Mouse (Mus musculus) limb, embryonic 12.5 days (tissue): ENCODE measurements around the gene Gif. TPM values are rescaled to one million over a fixed set of nuclear protein-coding genes. Genes with fewer than 3 reads are reported as not detected.

Source experiments
- ATAC-seq: fragments of 200-750 bp; cut with Nextera tagmentation; 2 replicates; pipeline ENCODE4 v1.8.0; 2017; ENCODE audit warnings: low read depth, moderate TSS enrichment; ENCODE audit not compliant: insufficient number of reproducible peaks, insufficient read depth, low FRiP score, low TSS enrichment
- H3K27ac ChIP-seq: fragments of 300-500 bp; sonication (generic); 2 replicates; pipeline ENCODE4 v1.5.1; 2016; ENCODE audit warnings: mild to moderate bottlenecking, moderate library complexity
- H3K27me3 ChIP-seq: fragments of 300-500 bp; sonication (generic); 2 replicates; pipeline ENCODE4 v1.6.1; 2016; ENCODE audit warnings: mild to moderate bottlenecking, moderate library complexity
- H3K36me3 ChIP-seq: fragments of 300-500 bp; sonication (generic); 2 replicates; pipeline ENCODE4 v1.6.1; 2016; ENCODE audit warnings: mild to moderate bottlenecking, moderate library complexity
- H3K4me1 ChIP-seq: fragments of 300-500 bp; sonication (generic); replicated peaks from 2 replicates; pipeline ENCODE4 v1.6.1; 2016
- H3K4me2 ChIP-seq: fragments of 300-500 bp; sonication (generic); 2 replicates; pipeline ENCODE4 v1.6.1; 2016; ENCODE audit warnings: mild to moderate bottlenecking, moderate library complexity
- H3K4me3 ChIP-seq: fragments of 300-500 bp; sonication (generic); replicated peaks from 2 replicates; pipeline ENCODE4 v1.5.1; 2016; ENCODE audit warnings: mild to moderate bottlenecking
- H3K9ac ChIP-seq: fragments of 300-500 bp; sonication (generic); replicated peaks from 2 replicates; pipeline ENCODE4 v1.6.1; 2016; ENCODE audit warnings: mild to moderate bottlenecking, moderate library complexity
- H3K9me3 ChIP-seq: fragments of 300-500 bp; sonication (generic); 2 replicates; pipeline ENCODE4 v1.6.1; 2016; ENCODE audit warnings: mild to moderate bottlenecking, moderate library complexity
- WGBS: fragments of 180-500 bp; shearing (Covaris S2); methylation state at CpG from one replicate; pipeline ENCODE4 v1.1.7; 2016; 5-methylcytosine and 5-hydroxymethylcytosine counted together
- polyA plus RNA-seq: library from polyadenylated mRNA; unstranded; fragments of >200 nt; fragmentation: Nextera tagmentation; extraction: Ambion mirVana; gene quantifications from 2 replicates; pipeline ENCODE4 v1.2.1, GENCODE M21; 2016

Gif gene
- polyA plus RNA-seq, 1 experiment from 2014 or later: not detected

- WGBS: 59% methylated on average over 4 of the region's 4 CpGs
- Histone ChIP-seq H3K27me3 (no peaks in the 10 kb centered on the region), H3K9me3 (no peaks in the 10 kb centered on the region), H3K4me3 (no peak overlapping the region), H3K9ac (no peak overlapping the region), H3K4me2 (no peak overlapping the region), H3K36me3 (no peaks in the 10 kb centered on the region), H3K4me1 (peaks cover 7% of the 10 kb centered on the region), H3K27ac (no peak overlapping the region)
- ATAC-seq: no peak
Observed at GRCm38 (mm10) chr19:11766413-11766812, 19.1 kb downstream of the Gif start.

- no peak overlapping the region for H3K4me3 ChIP-seq
- H3K9ac ChIP-seq: no peak overlapping the region
- no peak for ATAC-seq
- no peaks in the 10 kb centered on the region for H3K9me3 ChIP-seq
- peaks cover 7% of the 10 kb centered on the region for H3K4me1 ChIP-seq
- H3K27me3 ChIP-seq: no peaks in the 10 kb centered on the region
- peaks cover 2% of the 10 kb centered on the region; the same call in 1 of the 2 replicates for H3K36me3 ChIP-seq
- no peak overlapping the region for H3K27ac ChIP-seq
- no peak overlapping the region for H3K4me2 ChIP-seq
- WGBS: 14% methylated on average over 3 of the region's 3 CpGs
Observed at GRCm38 (mm10) chr19:11768163-11768562, 20.8 kb downstream of the Gif start.

DNA sequence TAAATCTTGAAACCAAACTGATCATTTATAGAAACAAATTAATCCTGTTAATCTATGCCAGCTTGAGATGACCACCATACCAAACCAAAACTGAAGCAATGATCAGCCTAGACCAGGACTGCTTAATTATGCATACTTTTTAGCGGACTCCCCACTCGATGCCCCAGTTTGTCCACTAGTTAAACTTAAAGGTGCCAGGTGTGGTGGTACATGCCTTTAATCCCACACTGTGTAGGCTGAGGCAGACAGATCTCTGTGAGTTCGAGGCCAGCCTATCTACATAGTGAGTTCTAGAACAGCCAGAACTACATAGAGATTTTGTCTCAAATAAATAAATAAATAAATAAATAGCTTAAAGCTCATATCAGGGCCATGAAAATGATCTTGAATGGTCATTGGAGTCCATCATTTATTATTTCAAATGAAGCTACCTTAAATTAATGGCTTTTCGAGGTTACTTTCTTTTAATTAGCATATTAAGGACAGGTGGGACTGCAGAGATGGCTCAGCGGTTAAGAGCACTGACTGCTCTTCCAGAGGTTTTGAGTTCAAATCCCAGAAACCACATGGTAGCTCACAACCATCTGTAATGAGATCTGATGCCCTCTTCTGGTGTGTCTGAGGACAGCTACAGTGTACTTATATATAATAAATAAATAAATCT lies 22.0 kb downstream of the Gif start:
- Histone ChIP-seq H3K9ac (no peak overlapping the region), H3K36me3 (peaks cover 14% of the 10 kb centered on the region; the same call in 1 of the 2 replicates), H3K27me3 (no peaks in the 10 kb centered on the region), H3K4me2 (peak overlapping the region; percentile 68), H3K4me3 (no peak overlapping the region), H3K27ac (no peak overlapping the region), H3K4me1 (peaks cover 7% of the 10 kb centered on the region), H3K9me3 (no peaks in the 10 kb centered on the region)
- 90% methylated on average over 5 of the region's 5 CpGs for WGBS
- no peak for ATAC-seq

DNA sequence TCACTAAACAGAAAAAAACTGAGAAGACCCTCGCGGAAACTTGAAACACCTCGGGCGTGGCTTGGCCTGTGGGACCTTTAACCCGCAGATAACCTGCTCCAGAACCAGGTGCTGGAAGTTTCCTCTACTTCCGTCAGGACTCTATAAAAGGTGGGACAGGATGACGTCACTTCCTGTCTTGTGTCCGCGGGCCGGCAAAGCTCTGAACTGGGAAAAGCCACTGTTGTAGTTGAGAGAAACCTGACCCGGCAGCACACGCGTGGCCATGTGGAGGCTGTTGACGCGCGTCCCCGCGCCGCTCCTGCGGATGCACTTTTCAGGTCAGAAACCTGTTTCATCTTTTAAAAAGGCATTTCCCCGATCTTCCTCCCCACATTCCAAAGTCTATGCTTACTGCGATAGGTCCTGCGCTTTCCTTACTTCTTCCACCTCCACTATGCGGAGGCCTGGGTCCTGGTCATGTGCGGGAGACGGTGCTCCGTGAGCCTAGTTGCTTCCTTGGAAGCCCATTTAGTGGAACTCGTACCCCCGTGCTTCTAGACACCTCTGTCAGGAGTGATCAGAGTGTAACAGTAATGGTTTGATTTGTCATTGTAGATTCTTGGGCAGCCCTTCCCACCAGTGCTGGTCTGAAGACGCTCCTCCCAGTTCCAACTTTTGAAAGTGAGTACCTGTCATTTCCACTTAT lies 23.0 kb downstream of the Gif start, which contains the start of gene Mrpl16:
Gene Mrpl16, plus strand, starts transcription at position 187 of the 688 bp plus-strand sequence.
- peak within 1 kb of the TSS; percentile 56 for H3K9ac ChIP-seq
- whole genome bisulfite sequencing: under 1% methylated on average over 30 of the region's 30 CpGs
- H3K27ac ChIP-seq: peak within 1 kb of the TSS; percentile 62; the same call in 1 of the 2 replicates
- no peaks in the 10 kb centered on the region for H3K9me3 ChIP-seq
- no peaks in the 10 kb centered on the region for H3K27me3 ChIP-seq
- peak; percentile 92 for ATAC-seq
- peak within 1 kb of the TSS; percentile 58 for H3K4me3 ChIP-seq
- H3K4me2 ChIP-seq: peak within 1 kb of the TSS; percentile 68
- H3K4me1 ChIP-seq: peaks cover 7% of the 10 kb centered on the region
- peaks cover 23% of the 10 kb centered on the region; the same call in 1 of the 2 replicates for H3K36me3 ChIP-seq

DNA sequence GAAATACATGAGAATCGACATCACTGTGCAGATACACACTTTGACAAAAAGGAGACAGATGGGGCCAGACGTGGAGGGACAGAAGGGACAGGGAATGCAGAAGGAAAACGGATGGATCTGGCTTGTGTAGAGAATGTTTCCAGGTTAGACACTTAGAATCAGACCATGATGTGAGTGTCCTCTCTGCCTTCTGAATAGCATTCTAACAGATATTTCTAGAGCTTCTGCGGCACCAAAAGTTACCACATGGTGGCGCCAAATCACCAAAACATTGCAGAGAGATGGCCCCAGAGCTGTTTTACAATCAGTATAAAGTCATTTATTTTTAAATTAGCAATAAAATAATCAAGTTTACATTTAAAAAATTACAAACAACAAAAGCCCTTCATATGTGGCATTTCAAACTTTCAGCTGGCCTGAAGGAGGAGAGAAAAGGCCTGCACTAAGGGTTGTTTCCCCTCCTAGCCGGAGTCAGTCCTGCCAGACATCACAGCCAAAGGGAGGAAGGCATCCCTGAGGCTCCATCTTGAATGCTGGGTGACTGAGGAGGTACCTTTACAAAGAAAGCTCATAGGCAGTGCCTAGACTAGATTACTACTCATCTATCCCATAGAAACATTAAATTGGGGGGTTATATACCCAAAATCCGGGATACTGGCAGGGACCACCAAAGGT lies 30.0 kb downstream of the Gif start:
- peaks cover 27% of the 10 kb centered on the region; the same call in 1 of the 2 replicates for H3K36me3 ChIP-seq
- H3K27ac ChIP-seq: no peak overlapping the region
- no peak for ATAC-seq
- no peak overlapping the region for H3K4me3 ChIP-seq
- H3K9me3 ChIP-seq: no peaks in the 10 kb centered on the region
- H3K4me2 ChIP-seq: no peak overlapping the region
- H3K4me1 ChIP-seq: no peaks in the 10 kb centered on the region
- WGBS: 65% methylated on average over 7 of the region's 7 CpGs
- H3K27me3 ChIP-seq: no peaks in the 10 kb centered on the region
- H3K9ac ChIP-seq: no peak overlapping the region

DNA sequence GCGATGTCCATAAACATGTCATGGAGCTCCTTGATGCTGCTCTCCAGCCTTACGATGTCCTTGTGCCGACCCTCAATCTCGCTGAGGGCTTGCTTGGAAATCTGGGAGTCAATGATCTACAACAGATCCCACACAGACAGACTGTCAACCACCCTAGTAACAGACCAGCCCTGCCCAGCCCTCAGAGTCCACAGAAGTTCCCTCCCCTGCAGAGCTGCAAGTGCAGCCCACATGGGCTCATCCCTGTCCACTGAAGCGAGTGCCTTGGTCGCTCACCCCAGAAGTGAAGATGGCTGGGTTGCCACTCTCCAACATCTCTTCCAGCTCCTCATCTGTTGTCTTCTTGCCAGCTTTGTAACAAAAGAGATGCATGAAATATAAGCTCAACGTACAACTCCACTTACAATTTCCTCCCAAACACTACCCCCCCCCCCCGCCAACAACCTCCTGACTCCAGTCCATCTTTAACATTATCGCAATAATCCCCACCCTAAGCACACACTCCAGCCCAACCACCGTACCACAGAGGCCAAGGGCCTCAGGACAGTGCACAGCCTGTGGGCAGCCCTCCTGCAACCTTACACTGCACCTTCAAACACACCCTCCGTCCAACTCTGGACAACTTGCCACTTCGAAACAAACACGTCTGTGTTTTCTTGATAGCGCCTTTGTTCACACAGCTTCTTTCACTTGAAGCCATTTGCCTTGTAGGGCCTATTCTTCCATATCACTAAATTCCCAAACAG lies 38.2 kb downstream of the Gif start:
- H3K9me3 ChIP-seq: peaks cover 3% of the 10 kb centered on the region; the same call in 1 of the 2 replicates
- H3K36me3 ChIP-seq: no peaks in the 10 kb centered on the region
- H3K27ac ChIP-seq: no peak overlapping the region
- 86% methylated on average over 14 of the region's 14 CpGs for WGBS
- H3K27me3 ChIP-seq: no peaks in the 10 kb centered on the region
- no peak overlapping the region for H3K4me2 ChIP-seq
- no peak overlapping the region for H3K9ac ChIP-seq
- H3K4me1 ChIP-seq: no peaks in the 10 kb centered on the region
- H3K4me3 ChIP-seq: no peak overlapping the region
- no peak for ATAC-seq

DNA sequence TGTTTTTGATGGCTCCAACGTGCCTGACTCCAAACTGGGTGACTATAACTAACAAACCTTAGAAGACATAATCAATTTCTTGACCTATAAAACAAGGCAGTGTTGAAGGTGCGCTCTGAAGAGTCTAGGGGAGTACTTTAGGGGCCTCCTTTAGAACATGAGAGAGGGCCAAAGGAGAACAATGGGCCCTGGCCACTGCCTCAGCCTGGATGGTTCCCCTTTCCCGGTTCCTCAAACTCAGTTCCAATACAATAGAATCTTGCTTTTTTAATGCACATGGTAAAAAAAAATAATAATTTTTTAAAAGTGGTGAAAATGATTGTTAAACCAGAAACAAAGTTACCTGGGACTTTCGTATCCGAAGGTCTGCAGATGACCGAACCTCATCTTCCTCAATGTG lies 40.5 kb downstream of the Gif start:
- peaks cover 3% of the 10 kb centered on the region; the same call in 1 of the 2 replicates for H3K9me3 ChIP-seq
- WGBS: 92% methylated on average over 6 of the region's 6 CpGs

GRCm38 (mm10) chr19:11788876-11789275 lies 41.5 kb downstream of the Gif start:
- no peaks in the 10 kb centered on the region for H3K4me1 ChIP-seq
- no peak overlapping the region for H3K4me2 ChIP-seq
- H3K4me3 ChIP-seq: no peak overlapping the region
- H3K27me3 ChIP-seq: no peaks in the 10 kb centered on the region
- 87% methylated on average over 6 of the region's 6 CpGs for WGBS
- no peak overlapping the region for H3K27ac ChIP-seq
- no peak overlapping the region for H3K9ac ChIP-seq
- H3K36me3 ChIP-seq: no peaks in the 10 kb centered on the region
- no peaks in the 10 kb centered on the region for H3K9me3 ChIP-seq
- ATAC-seq: no peak

More for the DNA sequence above, 40.5 kb downstream of the Gif start:
- no peaks in the 10 kb centered on the region for H3K36me3 ChIP-seq
- no peaks in the 10 kb centered on the region for H3K27me3 ChIP-seq
- H3K4me2 ChIP-seq: no peak overlapping the region
- no peak overlapping the region for H3K4me3 ChIP-seq
- no peak for ATAC-seq
- H3K4me1 ChIP-seq: no peaks in the 10 kb centered on the region
- H3K9ac ChIP-seq: no peak overlapping the region
- H3K27ac ChIP-seq: no peak overlapping the region

DNA sequence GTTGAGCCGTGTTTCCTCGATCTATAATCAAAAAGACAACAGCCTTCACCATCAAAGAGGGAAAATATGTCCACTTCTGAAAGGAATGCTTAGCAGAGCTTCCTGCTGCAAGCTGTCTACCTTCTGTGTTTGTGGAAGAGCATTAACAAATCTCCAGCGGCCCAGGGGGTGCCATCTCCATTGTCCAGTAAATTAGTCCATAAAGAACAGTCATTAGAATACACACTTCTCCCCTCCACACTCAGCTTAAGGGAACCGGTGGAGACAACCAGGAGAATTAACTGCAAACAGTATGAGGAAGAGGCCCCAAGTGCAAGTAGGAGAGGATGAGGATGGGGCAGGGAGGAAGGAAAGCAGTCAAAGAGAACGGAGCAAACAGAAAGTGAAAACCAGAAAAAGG lies 44.5 kb downstream of the Gif start:
- WGBS: 73% methylated on average over 5 of the region's 5 CpGs
- H3K4me3 ChIP-seq: no peak overlapping the region
- H3K36me3 ChIP-seq: no peaks in the 10 kb centered on the region
- no peak overlapping the region for H3K9ac ChIP-seq
- H3K4me2 ChIP-seq: no peak overlapping the region
- H3K27ac ChIP-seq: no peak overlapping the region
- H3K9me3 ChIP-seq: no peaks in the 10 kb centered on the region
- no peaks in the 10 kb centered on the region for H3K4me1 ChIP-seq
- H3K27me3 ChIP-seq: no peaks in the 10 kb centered on the region
- ATAC-seq: no peak

DNA sequence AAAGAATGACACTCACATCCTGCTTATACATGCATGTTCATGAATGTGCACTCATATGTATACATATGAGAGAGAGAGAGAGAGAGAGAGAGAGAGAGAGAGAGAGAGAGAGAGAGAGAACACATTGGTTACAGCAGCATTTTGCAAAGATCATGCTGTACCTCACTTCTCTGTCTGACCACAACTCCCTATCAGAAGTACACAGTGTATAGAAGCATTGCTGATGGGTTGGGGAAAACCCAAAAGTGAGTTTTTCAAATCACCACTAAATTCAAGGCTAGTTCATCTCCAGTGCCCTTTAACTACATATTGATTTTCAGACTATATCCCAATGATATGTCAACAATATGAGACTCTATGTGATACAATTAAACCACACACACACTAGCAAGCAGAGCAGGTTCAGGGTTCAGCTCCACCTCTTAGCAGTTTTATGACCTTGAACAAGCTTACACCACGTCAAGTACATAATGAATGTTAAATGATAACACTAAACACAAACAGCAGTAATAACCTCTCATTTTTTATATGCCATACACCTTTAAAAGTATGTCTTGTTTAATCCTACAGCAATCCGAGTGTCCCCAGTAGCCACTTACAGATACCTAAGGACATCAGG lies 46.5 kb downstream of the Gif start:
- Histone ChIP-seq H3K9ac (no peak overlapping the region), H3K9me3 (no peaks in the 10 kb centered on the region), H3K27me3 (no peaks in the 10 kb centered on the region), H3K27ac (no peak overlapping the region), H3K4me2 (no peak overlapping the region), H3K4me3 (no peak overlapping the region), H3K36me3 (no peaks in the 10 kb centered on the region), H3K4me1 (no peaks in the 10 kb centered on the region)
- WGBS: 73% methylated on average over 2 of the region's 2 CpGs
- no peak for ATAC-seq
